Mouse (Mus musculus): ENCODE data around the gene Ago3.

Gene Ago3

GRCm38 (mm10) chr4:126309211-126309921, 120.0 kb downstream of the Ago3 start:
- peak; percentile 66 to 71 for DNase-seq

GRCm38 (mm10) chr4:126306827-126307226, 122.5 kb downstream of the Ago3 start:
- DNase-seq, result no peak

- DNase-seq, result no peak
Measured at GRCm38 (mm10) chr4:126306058-126306457, 123.3 kb downstream of the Ago3 start.

- no peak for DNase-seq
Measured at GRCm38 (mm10) chr4:126305428-126305827, 123.9 kb downstream of the Ago3 start.

- no peak for DNase-seq
Measured at GRCm38 (mm10) chr4:126303877-126304276, 125.5 kb downstream of the Ago3 start.

GRCm38 (mm10) chr4:126301584-126302309, 127.6 kb downstream of the Ago3 start:
- DNase-seq, result peak; percentile 51 to 53

GRCm38 (mm10) chr4:126300916-126301583, 128.3 kb downstream of the Ago3 start:
- peak in 1 of 2 experiments; percentile 30 for DNase-seq

GRCm38 (mm10) chr4:126296617-126297101, 132.7 kb downstream of the Ago3 start:
- DNase-seq, result peak; percentile 77 to 80

- DNase-seq, result no peak
Measured at GRCm38 (mm10) chr4:126295937-126296336, 133.4 kb downstream of the Ago3 start.

GRCm38 (mm10) chr4:126295152-126295551, 134.2 kb downstream of the Ago3 start:
- peak in 1 of 2 experiments; percentile 52 for DNase-seq

GRCm38 (mm10) chr4:126291196-126291595, 138.2 kb downstream of the Ago3 start:
- DNase-seq, result no peak

- DNase-seq, result no peak
Measured at GRCm38 (mm10) chr4:126290314-126290713, 139.0 kb downstream of the Ago3 start.

GRCm38 (mm10) chr4:126288085-126288666, 141.2 kb downstream of the Ago3 start:
- DNase-seq, result no peak

GRCm38 (mm10) chr4:126287302-126287995, 141.9 kb downstream of the Ago3 start:
- DNase-seq, result no peak

- no peak for DNase-seq
Measured at GRCm38 (mm10) chr4:126286492-126286891, 142.9 kb downstream of the Ago3 start, which contains the start of gene Col8a2. Gene Col8a2, plus strand, starts transcription at chr4:126286793.

GRCm38 (mm10) chr4:126283582-126283981, 145.8 kb downstream of the Ago3 start:
- no peak for DNase-seq

GRCm38 (mm10) chr4:126281706-126282105, 147.7 kb downstream of the Ago3 start:
- no peak for DNase-seq
